Mouse (Mus musculus) cortical plate, adult 2 months (tissue): ENCODE results near the gene Smim8. TPM values are rescaled to one million over a fixed set of nuclear protein-coding genes. Genes with fewer than 3 reads are reported as not detected.

Source experiments
- H3K27ac ChIP-seq: fragments of 200-500 bp; 2 replicates; pipeline ENCODE4 v1.5.1; 2012; ENCODE audit warnings: low read length, control low read depth, inconsistent platforms; ENCODE audit not compliant: insufficient read depth
- H3K4me1 ChIP-seq: fragments of 200-500 bp; 2 replicates; pipeline ENCODE4 v1.6.1; 2011; ENCODE audit warnings: low read length; ENCODE audit not compliant: control insufficient read depth, insufficient read depth
- H3K4me3 ChIP-seq: fragments of 200-500 bp; 2 replicates; pipeline ENCODE4 v1.5.1; 2011; ENCODE audit warnings: mild to moderate bottlenecking, low read length, control low read depth; ENCODE audit not compliant: insufficient read depth
- CTCF ChIP-seq: fragments of 200-500 bp; IDR thresholded peaks from 2 replicates; pipeline ENCODE4 v1.5.1; 2011; ENCODE audit warnings: mild to moderate bottlenecking, control low read depth, low read length; ENCODE audit not compliant: insufficient read depth; ENCODE audit errors: extremely low read depth
- POLR2A ChIP-seq: fragments of 200-500 bp; IDR thresholded peaks from 2 replicates; pipeline ENCODE4 v1.6.1; 2011; ENCODE audit warnings: mild to moderate bottlenecking, low read length, control low read depth; ENCODE audit not compliant: insufficient read depth; ENCODE audit errors: extremely low read depth
- polyA plus RNA-seq: library from polyadenylated mRNA; depleted of rRNA; stranded (reverse); fragments of >200 nt; gene quantifications from 2 replicates; pipeline ENCODE4 v1.2.3, GENCODE M21; 2012; rRNA removed

The Smim8 gene
- 27.1 and 30.9 TPM in 2 replicates for polyA plus RNA-seq

GRCm38 (mm10) chr4:34777677-34778527 is at the start of gene Smim8:
Gene Smim8 (minus strand): TSS chr4:34778423.
- Histone ChIP-seq H3K4me3 (peak within 1 kb of the TSS; percentile 44), H3K27ac (peak within 1 kb of the TSS; percentile 18; the same call in 1 of the 2 replicates), H3K4me1 (no peaks in the 10 kb centered on the region)
- peak; percentile 59 for TF ChIP-seq CTCF
- TF ChIP-seq POLR2A = peak; percentile 83

GRCm38 (mm10) chr4:34823901-34824300 is 45.7 kb upstream of the Smim8 start:
- TF ChIP-seq CTCF = no peak
- no peak overlapping the region for H3K27ac ChIP-seq
- no peak overlapping the region for H3K4me3 ChIP-seq
- peaks cover 3% of the 10 kb centered on the region; the same call in 1 of the 2 replicates for H3K4me1 ChIP-seq

DNA sequence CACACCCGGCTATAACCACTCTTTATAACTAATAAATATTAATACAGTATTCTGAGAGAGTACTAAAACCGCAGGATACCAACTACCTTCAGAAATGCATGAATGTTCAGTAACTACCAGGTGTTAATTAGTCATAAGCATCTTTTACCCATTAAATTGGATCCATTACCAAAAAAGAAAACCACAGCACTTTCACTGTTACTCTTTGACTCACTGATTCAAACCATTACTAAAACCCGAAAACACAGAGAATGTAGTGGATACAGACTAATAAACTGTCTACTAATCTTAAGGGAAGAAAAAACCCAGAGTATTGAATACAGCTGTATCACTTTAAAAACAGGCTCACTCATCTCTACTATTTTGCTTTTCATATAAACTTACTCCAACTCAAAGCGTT is 41.7 kb upstream of the Smim8 start:
- no peak overlapping the region for H3K27ac ChIP-seq
- H3K4me1 ChIP-seq = peaks cover 3% of the 10 kb centered on the region; the same call in 1 of the 2 replicates
- TF ChIP-seq CTCF (no peak), POLR2A (no peak)
- no peak overlapping the region for H3K4me3 ChIP-seq

DNA sequence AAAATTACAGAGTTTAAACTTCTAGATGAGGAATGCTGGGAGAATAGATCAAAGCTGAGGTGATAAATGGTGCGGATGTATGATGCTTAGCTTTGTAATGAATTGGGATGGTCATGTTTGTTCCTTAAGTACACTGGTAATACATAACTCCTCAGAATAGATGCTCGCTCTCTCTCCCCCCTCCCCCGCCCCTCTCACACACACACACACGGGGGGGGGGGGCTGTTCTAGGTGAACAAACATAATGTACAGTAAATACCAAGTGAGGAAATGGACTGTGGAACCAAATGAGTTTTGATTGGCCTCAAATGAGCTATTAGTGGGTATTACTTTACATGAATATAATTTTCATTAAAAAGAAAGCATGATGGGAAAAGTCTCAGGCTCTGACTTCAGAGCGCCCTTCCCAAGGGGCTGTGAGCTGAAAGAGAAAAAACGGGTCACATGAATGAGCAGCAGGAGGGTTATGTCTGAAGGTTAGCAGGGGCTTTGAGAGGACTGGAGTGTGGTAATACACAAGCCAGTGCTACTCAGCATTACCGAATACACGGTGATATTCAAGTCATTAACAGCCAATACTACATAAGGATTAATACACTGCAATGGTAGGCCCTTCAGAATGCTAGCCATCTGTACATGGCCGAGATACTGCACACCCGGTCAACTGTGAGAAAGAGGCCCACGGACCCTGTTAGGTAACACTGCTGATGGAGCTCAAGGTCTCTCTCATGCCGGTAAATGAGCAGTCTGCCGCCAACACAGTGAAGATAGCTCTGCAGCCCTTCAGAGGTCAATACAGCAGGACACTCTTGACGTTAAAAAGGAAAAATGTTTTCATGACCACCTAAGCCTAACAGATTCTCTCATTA is 23.2 kb upstream of the Smim8 start:
- no peak overlapping the region for H3K4me3 ChIP-seq
- TF ChIP-seq POLR2A (no peak), CTCF (no peak)

GRCm38 (mm10) chr4:34798005-34798404 is 19.8 kb upstream of the Smim8 start:
- H3K27ac ChIP-seq = no peak overlapping the region
- TF ChIP-seq CTCF (no peak), POLR2A (no peak)

More for the DNA sequence above, 23.2 kb upstream of the Smim8 start:
- Histone ChIP-seq H3K27ac (no peak overlapping the region), H3K4me1 (peaks cover 2% of the 10 kb centered on the region; the same call in 1 of the 2 replicates)

DNA sequence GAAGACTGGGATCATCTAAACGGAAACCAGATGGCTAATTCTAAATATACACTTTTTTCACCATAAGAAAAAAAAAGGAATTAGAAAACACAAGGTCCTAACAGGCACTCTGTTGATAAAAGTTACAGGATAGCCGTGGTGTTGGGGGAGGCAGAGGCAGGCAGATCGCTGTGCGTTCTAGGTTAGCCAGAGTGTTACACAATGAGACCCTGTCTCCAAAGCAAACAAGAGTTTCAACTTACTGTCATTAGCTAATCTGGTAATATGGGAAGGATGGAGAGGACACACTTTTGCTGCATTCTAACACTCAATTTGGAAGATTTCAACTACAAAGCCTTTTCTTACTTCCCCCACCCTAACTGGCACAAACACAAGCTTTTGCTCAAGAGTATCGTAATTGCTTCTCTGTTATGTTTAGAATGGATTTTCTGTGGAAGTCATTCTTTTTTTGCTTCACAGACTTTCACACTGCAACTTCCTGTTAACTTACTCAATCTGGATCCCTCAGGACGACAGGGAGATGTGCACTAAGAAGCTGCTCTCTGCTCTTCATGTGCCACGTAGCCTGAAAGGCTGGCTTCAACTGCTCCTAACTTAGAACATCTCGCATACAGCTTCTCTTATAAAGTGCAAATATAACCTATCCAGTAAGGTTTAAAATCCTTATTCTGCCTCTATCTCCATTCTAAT is 19.2 kb upstream of the Smim8 start:
- no peak for TF ChIP-seq POLR2A
- no peak for TF ChIP-seq CTCF
- peaks cover 2% of the 10 kb centered on the region; the same call in 1 of the 2 replicates for H3K4me1 ChIP-seq
- no peak overlapping the region for H3K4me3 ChIP-seq

More at GRCm38 (mm10) chr4:34798005-34798404, 19.8 kb upstream of the Smim8 start:
- peaks cover 2% of the 10 kb centered on the region; the same call in 1 of the 2 replicates for H3K4me1 ChIP-seq
- H3K4me3 ChIP-seq = no peak overlapping the region

DNA sequence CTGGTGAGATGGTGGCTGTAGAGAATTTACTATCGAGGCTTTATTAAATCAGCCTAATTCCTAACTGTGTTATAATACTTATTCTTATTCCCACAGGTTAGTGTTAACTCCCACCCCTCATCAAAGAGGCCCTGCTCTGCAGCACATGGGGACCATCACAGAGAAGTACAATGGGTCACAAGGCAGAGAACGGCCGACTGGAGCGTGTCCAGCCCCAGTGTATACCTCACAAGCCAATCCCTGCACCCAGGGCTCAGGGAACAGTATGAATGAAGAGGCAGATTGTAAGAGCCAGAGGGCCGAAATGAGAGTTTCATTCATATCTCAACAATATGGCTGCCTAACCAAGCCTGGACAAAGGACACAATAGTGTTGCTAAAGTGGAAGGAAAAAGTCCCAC is 18.1 kb upstream of the Smim8 start:
- Histone ChIP-seq H3K27ac (no peak overlapping the region), H3K4me3 (no peak overlapping the region), H3K4me1 (peaks cover 2% of the 10 kb centered on the region; the same call in 1 of the 2 replicates)
- TF ChIP-seq POLR2A (no peak), CTCF (no peak)

More for the DNA sequence above, 19.2 kb upstream of the Smim8 start:
- no peak overlapping the region for H3K27ac ChIP-seq

GRCm38 (mm10) chr4:34786476-34786875 is 8.3 kb upstream of the Smim8 start:
- Histone ChIP-seq H3K4me3 (no peak overlapping the region), H3K4me1 (no peaks in the 10 kb centered on the region), H3K27ac (no peak overlapping the region)
- TF ChIP-seq POLR2A = no peak
- no peak for TF ChIP-seq CTCF

DNA sequence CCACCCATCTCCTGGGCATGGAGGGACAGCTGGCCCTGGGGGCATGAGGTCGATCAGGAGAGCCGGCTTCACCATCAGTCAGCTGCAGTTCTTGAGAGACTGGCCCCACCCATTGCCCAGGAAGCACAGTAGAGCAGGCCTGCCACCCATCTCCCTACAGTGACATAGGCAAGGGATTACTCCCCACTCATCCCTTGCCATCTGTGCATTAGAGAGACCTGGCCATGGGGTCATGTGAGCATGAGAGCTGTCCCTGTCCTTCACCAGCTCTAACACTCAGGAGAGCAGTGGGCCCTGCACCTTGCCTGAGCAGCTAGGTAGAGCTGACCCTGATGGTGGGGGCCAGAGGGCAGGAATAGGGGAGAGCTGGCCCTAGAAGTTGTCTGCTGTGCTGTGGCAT is 7.4 kb upstream of the Smim8 start:
- Histone ChIP-seq H3K4me1 (no peaks in the 10 kb centered on the region), H3K4me3 (no peak overlapping the region), H3K27ac (no peak overlapping the region)
- no peak for TF ChIP-seq POLR2A
- no peak for TF ChIP-seq CTCF
